Mouse (Mus musculus) liver, embryonic 11.5 days (tissue): ENCODE measurements around the gene Gpd1. TPM values are rescaled to one million over a fixed set of nuclear protein-coding genes. Genes with fewer than 3 reads are reported as not detected.

Source experiments
- ATAC-seq: fragments of 200-750 bp; cut with Nextera tagmentation; replicated peaks from 2 replicates; pipeline ENCODE4 v1.8.0; 2017; ENCODE audit warnings: moderate number of reproducible peaks, mild to moderate bottlenecking, moderate TSS enrichment, moderate library complexity; ENCODE audit not compliant: low FRiP score
- DNase-seq: peaks from one replicate; pipeline ENCODE4 v3.0.0-alpha.2; 2017; ENCODE audit warnings: low spot score
- H3K27ac ChIP-seq: fragments of 300-500 bp; sonication (generic); 2 replicates; pipeline ENCODE4 v1.5.1; 2014; ENCODE audit warnings: mild to moderate bottlenecking, low read depth, low read length, control low read depth
- H3K27me3 ChIP-seq: fragments of 300-500 bp; sonication (generic); replicated peaks from 2 replicates; pipeline ENCODE4 v1.6.1; 2014; ENCODE audit warnings: low read length, mixed read lengths; ENCODE audit not compliant: control insufficient read depth, insufficient read depth
- H3K36me3 ChIP-seq: fragments of 300-500 bp; sonication (generic); 2 replicates; pipeline ENCODE4 v1.6.1; 2014; ENCODE audit warnings: mild to moderate bottlenecking, low read length, moderate library complexity, mixed read lengths; ENCODE audit not compliant: control insufficient read depth, insufficient read depth
- H3K4me1 ChIP-seq: fragments of 300-500 bp; sonication (generic); replicated peaks from 2 replicates; pipeline ENCODE4 v1.6.1; 2014; ENCODE audit warnings: low read length, mixed read lengths; ENCODE audit not compliant: control insufficient read depth, insufficient read depth
- H3K4me2 ChIP-seq: fragments of 300-500 bp; sonication (generic); 2 replicates; pipeline ENCODE4 v1.6.1; 2014; ENCODE audit warnings: mild to moderate bottlenecking, control low read depth, moderate library complexity
- H3K4me3 ChIP-seq: fragments of 300-500 bp; sonication (generic); 2 replicates; pipeline ENCODE4 v1.5.1; 2014; ENCODE audit warnings: low read depth, low read length, control low read depth
- H3K9ac ChIP-seq: fragments of 300-500 bp; sonication (generic); 2 replicates; pipeline ENCODE4 v1.6.1; 2014; ENCODE audit warnings: low read depth, low read length, control low read depth
- H3K9me3 ChIP-seq: fragments of 300-500 bp; sonication (generic); 2 replicates; pipeline ENCODE4 v1.6.1; 2016; ENCODE audit warnings: low read length, inconsistent platforms, mixed read lengths; ENCODE audit not compliant: control insufficient read depth
- WGBS: fragments of 180-500 bp; shearing (Covaris S2); extraction: QIAGEN DNeasy Blood & Tissue Kit; methylation state at CpG from one replicate; pipeline ENCODE4 v1.1.7; 2014; 5-methylcytosine and 5-hydroxymethylcytosine counted together
- polyA plus RNA-seq: library from polyadenylated mRNA; unstranded; fragments of >200 nt; fragmentation: Nextera tagmentation; extraction: Ambion mirVana; gene quantifications from 2 replicates; pipeline ENCODE4 v1.2.1, GENCODE M21; 2014

Gpd1 gene
- polyA plus RNA-seq, 1 experiment from 2014 or later = 4.3 TPM

- Histone ChIP-seq H3K4me3 (no peak overlapping the region), H3K36me3 (peaks cover 32% of the 10 kb centered on the region), H3K9me3 (no peaks in the 10 kb centered on the region), H3K9ac (no peak overlapping the region), H3K27ac (no peak overlapping the region), H3K4me1 (peaks cover 6% of the 10 kb centered on the region; the same call in 1 of the 2 replicates), H3K4me2 (no peak overlapping the region), H3K27me3 (no peaks in the 10 kb centered on the region)
- ATAC-seq = 0 out of 2 replicates have a peak, but pooled peaks have one; percentile 16
- WGBS = 41% methylated on average over 7 of the region's 7 CpGs
- no peak for DNase-seq
Measured at GRCm38 (mm10) chr15:99714858-99715257, 2.5 kb upstream of the Gpd1 start.

- Histone ChIP-seq H3K4me1 (peaks cover 6% of the 10 kb centered on the region; the same call in 1 of the 2 replicates), H3K27me3 (no peaks in the 10 kb centered on the region), H3K9ac (peak overlapping the region; percentile 30; the same call in 1 of the 2 replicates), H3K4me2 (no peak overlapping the region), H3K27ac (no peak overlapping the region), H3K36me3 (peaks cover 28% of the 10 kb centered on the region), H3K4me3 (no peak overlapping the region), H3K9me3 (no peaks in the 10 kb centered on the region)
- DNase-seq = no peak
- 74% methylated on average over 13 of the region's 13 CpGs for WGBS
- no peak for ATAC-seq
Measured at GRCm38 (mm10) chr15:99715361-99715865, 1.9 kb upstream of the Gpd1 start.

DNA sequence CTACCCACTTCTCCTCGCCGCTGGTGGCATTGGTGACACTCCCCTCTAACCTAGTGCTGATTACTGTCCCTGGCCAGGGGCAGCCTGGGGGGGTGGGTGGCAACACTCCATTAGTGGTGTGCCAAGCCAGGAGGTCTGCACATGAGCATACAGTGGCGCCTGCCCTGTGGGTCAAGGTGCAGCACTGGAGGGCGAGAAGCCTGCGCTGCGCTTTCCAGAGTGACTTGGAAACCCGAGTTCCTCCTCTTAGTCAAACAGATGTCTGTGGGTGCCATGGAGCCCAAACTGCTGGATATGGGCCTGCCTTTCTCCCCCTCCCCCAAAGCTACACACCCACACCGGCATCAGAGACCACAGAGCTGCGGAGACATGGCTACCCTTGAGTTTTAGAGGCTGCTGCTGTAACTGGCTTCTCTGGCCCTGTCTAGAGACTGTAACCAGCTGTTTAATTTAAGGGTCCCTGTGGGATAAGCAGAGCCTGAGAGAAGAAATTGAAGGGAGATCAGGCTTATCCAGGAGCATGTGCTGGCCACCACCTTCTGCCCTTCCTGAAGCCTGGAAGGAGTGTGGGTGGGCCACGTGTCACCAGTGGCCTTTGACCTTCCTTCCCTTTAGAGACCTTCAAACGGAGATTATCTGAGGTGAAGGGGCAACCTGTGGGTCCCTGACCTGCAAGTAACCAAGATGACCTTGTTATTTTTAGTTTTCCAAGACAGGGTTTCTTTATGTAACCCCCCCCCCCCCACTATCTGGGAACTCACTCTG, 1.2 kb upstream of the Gpd1 start:
- DNase-seq (no peak), ATAC-seq (no peak)
- Histone ChIP-seq H3K4me3 (no peak overlapping the region), H3K36me3 (peaks cover 22% of the 10 kb centered on the region), H3K4me2 (no peak overlapping the region), H3K27me3 (no peaks in the 10 kb centered on the region), H3K27ac (0 out of 2 replicates have a peak overlapping the region, but pooled peaks have one; percentile 16), H3K4me1 (peaks cover 6% of the 10 kb centered on the region; the same call in 1 of the 2 replicates), H3K9me3 (no peaks in the 10 kb centered on the region), H3K9ac (peak overlapping the region; percentile 30; the same call in 1 of the 2 replicates)
- 73% methylated on average over 11 of the region's 11 CpGs for WGBS

- H3K9me3 ChIP-seq = no peaks in the 10 kb centered on the region
- no peak overlapping the region for H3K27ac ChIP-seq
- peaks cover 16% of the 10 kb centered on the region for H3K36me3 ChIP-seq
- peaks cover 6% of the 10 kb centered on the region; the same call in 1 of the 2 replicates for H3K4me1 ChIP-seq
- no peak for ATAC-seq
- H3K27me3 ChIP-seq = no peaks in the 10 kb centered on the region
- DNase-seq = no peak
- 81% methylated on average over 12 of the region's 12 CpGs for WGBS
- H3K4me3 ChIP-seq = no peak overlapping the region
- no peak overlapping the region for H3K4me2 ChIP-seq
- H3K9ac ChIP-seq = no peak overlapping the region
Measured at GRCm38 (mm10) chr15:99716814-99717213, 501 bp upstream of the Gpd1 start.

DNA sequence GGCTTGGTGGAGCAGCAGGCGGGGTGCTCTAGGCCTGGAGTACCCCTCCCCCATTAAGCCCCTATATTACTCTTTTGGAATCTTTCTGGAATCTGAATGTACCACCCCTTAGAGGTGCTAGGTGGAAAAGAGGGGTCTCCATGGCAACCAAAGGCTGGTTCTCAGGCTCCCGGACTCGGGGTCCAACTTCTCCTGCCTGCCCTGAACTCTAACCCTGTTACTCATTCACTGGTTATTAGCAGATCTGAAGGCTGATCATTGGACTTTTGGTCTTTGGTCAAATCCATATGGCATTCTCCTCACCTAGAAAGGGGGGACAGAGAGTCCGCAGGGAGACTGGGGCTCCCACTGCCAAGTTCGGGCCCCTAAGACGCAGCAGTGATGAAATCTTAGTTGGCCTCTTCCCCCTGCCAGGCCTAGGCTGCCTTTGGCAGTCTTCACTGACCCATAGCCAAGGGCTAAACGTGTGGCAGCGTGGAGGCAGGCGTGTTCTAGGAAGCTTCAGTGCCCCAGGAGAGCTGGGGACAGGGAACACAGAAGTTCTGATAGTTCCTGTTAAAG, 1.2 kb downstream of the Gpd1 start:
- Histone ChIP-seq H3K36me3 (peaks cover 11% of the 10 kb centered on the region), H3K4me1 (peaks cover 17% of the 10 kb centered on the region), H3K27ac (peak overlapping the region; percentile 15; the same call in 1 of the 2 replicates), H3K9ac (no peak overlapping the region), H3K4me2 (peak overlapping the region; percentile 16), H3K4me3 (no peak overlapping the region), H3K27me3 (no peaks in the 10 kb centered on the region), H3K9me3 (no peaks in the 10 kb centered on the region)
- DNase-seq (no peak), ATAC-seq (no peak)
- 79% methylated on average over 9 of the region's 9 CpGs for WGBS

DNA sequence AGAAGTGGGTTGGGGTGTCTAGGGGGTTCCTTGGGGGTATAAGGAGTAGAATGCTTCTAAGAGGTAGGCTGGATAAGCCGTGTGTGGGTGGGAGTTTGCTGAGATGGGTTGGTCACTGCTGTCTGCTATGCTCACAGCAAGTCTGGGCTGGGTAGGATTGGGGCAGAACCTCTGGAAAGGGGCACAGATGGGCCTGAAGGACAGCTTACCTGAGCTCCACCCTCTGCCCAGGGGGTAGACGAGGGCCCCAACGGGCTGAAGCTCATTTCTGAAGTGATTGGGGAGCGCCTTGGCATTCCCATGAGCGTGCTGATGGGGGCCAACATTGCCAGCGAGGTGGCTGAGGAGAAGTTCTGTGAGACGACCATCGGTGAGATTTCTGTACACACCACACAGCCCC, 2.5 kb downstream of the Gpd1 start:
- Histone ChIP-seq H3K4me1 (peaks cover 30% of the 10 kb centered on the region), H3K36me3 (peaks cover 2% of the 10 kb centered on the region), H3K9ac (no peak overlapping the region), H3K9me3 (no peaks in the 10 kb centered on the region), H3K27me3 (no peaks in the 10 kb centered on the region), H3K4me2 (no peak overlapping the region), H3K4me3 (no peak overlapping the region), H3K27ac (no peak overlapping the region)
- ATAC-seq (no peak), DNase-seq (no peak)
- 66% methylated on average over 8 of the region's 8 CpGs for WGBS

DNA sequence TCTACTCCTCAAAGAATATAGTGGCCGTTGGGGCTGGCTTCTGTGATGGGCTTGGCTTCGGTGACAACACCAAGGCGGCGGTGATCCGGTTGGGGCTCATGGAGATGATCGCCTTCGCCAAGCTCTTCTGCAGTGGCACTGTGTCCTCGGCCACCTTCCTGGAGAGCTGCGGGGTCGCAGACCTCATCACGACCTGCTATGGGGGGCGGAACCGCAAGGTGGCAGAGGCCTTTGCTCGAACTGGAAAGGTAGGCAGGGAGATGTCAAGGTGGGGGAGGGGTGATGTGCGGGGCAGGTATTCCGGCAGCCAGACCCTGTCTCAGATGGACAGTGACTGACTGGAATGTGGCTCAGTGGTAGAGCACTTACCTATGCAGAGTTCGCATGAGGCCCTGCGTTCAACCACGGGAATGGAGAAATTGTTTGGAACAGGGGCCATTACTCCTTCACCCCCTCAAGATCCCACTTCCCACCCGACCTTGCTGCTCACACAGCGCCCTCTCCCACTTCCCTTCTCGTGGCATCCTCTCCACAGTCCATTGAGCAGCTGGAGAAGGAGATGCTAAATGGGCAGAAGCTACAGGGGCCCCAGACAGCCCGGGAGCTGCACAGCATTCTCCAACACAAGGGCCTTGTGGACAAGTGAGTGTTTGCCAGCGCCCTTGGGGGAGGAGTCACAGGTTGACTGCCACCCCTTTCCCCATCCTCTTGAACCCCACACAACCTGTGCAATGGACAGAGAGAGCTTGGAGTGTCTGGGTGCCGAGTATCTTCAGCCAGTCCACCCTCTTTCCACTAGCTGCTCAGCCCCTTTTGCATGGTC, 4.8 kb downstream of the Gpd1 start:
- H3K4me3 ChIP-seq = no peak overlapping the region
- DNase-seq (no peak), ATAC-seq (no peak)
- no peak overlapping the region for H3K9ac ChIP-seq
- H3K27ac ChIP-seq = no peak overlapping the region
- H3K36me3 ChIP-seq = no peaks in the 10 kb centered on the region; the same call in 1 of the 2 replicates
- H3K9me3 ChIP-seq = no peaks in the 10 kb centered on the region
- H3K27me3 ChIP-seq = no peaks in the 10 kb centered on the region
- peaks cover 33% of the 10 kb centered on the region for H3K4me1 ChIP-seq
- 77% methylated on average over 25 of the region's 25 CpGs for WGBS
- no peak overlapping the region for H3K4me2 ChIP-seq

GRCm38 (mm10) chr15:99723120-99723514, 5.8 kb downstream of the Gpd1 start:
- ATAC-seq = no peak
- H3K4me2 ChIP-seq = peak overlapping the region; percentile 73
- H3K27ac ChIP-seq = peak overlapping the region; percentile 84
- no peak overlapping the region for H3K4me3 ChIP-seq
- DNase-seq = no peak
- H3K9me3 ChIP-seq = no peaks in the 10 kb centered on the region
- peaks cover 31% of the 10 kb centered on the region for H3K4me1 ChIP-seq
- peaks cover 6% of the 10 kb centered on the region for H3K36me3 ChIP-seq
- H3K9ac ChIP-seq = no peak overlapping the region
- no peaks in the 10 kb centered on the region for H3K27me3 ChIP-seq
- WGBS = 53% methylated on average over 10 of the region's 10 CpGs
